Mouse (Mus musculus) ovary, adult 2 months (tissue): ENCODE results near the gene Clec4a3. TPM values are rescaled to one million over a fixed set of nuclear protein-coding genes. Genes with fewer than 3 reads are reported as not detected.

Experiments used
- polyA plus RNA-seq: library from polyadenylated mRNA; depleted of rRNA; stranded (reverse); fragments of >200 nt; gene quantifications from 2 replicates; pipeline ENCODE4 v1.2.3, GENCODE M21; 2012; rRNA removed

The Clec4a3 gene
- polyA plus RNA-seq: 0.35 and 0.54 TPM in 2 replicates

GRCm38 (mm10) chr6:122952401-122952800 is at the start of gene Clec4a3:
Clec4a3 (plus strand) TSS chr6:122952515.

DNA sequence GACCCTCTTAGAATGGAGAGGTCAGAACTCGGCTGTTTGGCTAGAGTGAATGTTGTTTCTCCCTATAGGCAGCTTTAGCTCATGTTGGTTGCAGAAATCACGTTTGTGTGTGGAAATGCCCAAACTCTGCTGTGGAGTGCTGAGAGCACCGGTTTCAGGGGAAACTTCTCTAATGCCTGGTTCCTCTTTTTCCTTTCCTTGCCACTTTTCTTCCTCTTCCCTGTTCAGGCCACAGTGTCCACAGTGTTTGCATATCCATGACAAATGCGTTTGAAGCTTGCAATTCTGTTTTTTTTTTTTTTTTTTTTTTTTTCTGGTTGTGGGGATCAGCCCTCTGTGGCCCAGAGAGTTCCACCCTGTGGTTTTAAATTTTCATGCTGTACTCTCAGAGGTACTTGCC is 30.9 kb upstream of the Clec4a3 start, which contains the start of gene Clec4a1:
TSS of gene Clec4a1 (plus strand) at position 398 of the 400 bp plus-strand sequence.

DNA sequence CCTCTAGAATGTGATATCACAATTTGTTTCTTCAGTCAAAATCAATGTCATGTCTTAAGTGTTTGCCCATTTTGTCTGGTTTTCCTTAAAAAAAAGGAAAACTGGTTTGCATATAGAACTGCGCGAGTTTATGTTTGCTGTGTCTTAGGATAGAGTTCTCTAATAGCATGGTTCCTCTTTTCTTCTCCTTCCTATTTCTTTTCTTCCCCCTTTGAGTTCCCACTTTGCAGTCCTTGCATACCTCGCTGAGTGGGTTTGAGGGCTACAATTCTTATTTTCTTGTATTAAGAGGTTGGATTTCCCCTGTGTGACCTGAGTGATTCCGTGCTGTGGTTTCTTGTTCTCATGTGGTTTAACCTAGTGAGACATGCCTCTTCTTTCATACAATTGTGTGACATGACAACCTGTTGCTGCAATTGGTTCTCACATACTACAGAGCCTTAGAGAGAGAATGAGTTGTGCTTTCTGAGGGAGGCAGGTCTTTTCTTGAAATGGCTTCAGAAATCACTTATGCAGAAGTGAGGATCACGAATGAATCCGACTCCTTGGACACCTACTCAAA is 37.6 kb downstream of the Clec4a3 start, which contains the start of gene Clec4a4:
TSS of gene Clec4a4 (plus strand) at position 492 of the 562 bp plus-strand sequence.

Other genes starting within 250 kb of the Clec4a3 start
- 0.06 and 0.12 TPM in 2 replicates for gene Nanog, start 245.0 kb upstream of the Clec4a3 start, polyA plus RNA-seq
- gene Slc2a3, start 150.9 kb upstream of the Clec4a3 start, polyA plus RNA-seq: 18.9 and 20.5 TPM in 2 replicates
- 10.2 and 13.8 TPM in 2 replicates for gene Foxj2, start 132.6 kb upstream of the Clec4a3 start, polyA plus RNA-seq
- 4.0 and 6.7 TPM in 2 replicates for gene C3ar1, start 96.4 kb upstream of the Clec4a3 start, polyA plus RNA-seq
- 9.5 and 11.3 TPM in 2 replicates for gene Necap1, start 78.0 kb upstream of the Clec4a3 start, polyA plus RNA-seq
- 0.95 and 1.3 TPM in 2 replicates for gene Clec4a1, start 30.7 kb upstream of the Clec4a3 start, polyA plus RNA-seq
- gene Clec4a4, start 37.9 kb downstream of the Clec4a3 start, polyA plus RNA-seq: not detected in 2 replicates
- gene Clec4b1, start 97.4 kb downstream of the Clec4a3 start, polyA plus RNA-seq: 0.66 and 0.93 TPM in 2 replicates
- 0.93 and 1.1 TPM in 2 replicates for gene Clec4a2, start 153.9 kb downstream of the Clec4a3 start, polyA plus RNA-seq
- not detected in 2 replicates for gene Clec4b2, start 220.4 kb downstream of the Clec4a3 start, polyA plus RNA-seq